Mouse (Mus musculus) adrenal gland, postnatal 4 days (tissue): ENCODE data around the gene Gm17428. TPM values are rescaled to one million over a fixed set of nuclear protein-coding genes. Genes with fewer than 3 reads are reported as not detected.
"Not testable (repeated sequence)": the region's sequence is repeated elsewhere in the genome, so short reads cannot be mapped to it uniquely, and the experiment has no call there.

Experiments used
- DNase-seq, 2 experiments: peaks; one replicate each; pipeline ENCODE4 v3.0.0; 2021 to 2022; ENCODE audit warnings: low spot score in 2 of 2, mixed read lengths in 2 of 2
- total RNA-seq, 2 experiments: library from RNA; stranded (reverse); gene quantifications; 2 replicates each; pipeline ENCODE4 v1.2.3; 2021

Gene Gm17428
- total RNA-seq, 2 experiments from 2014 or later, result not detected

DNA sequence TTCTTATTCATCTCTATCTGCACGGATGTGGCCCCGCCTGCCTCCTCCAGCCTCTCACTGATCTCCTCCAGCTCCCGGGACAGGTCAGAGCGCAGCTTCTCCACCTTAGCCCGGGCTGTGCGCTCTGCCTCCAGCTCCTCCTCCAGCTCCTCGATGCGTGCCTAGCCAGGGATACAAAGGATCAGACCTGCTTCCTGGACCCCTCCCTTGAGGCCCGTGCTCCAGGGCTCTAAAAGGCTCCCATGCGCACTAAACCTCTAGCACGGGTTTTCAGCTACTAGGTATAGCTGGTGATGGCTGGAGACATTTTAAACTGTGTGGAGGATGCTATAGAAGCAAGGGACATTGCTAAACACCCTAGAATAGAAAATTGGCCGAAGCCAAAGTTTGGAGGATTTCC is 26.2 kb upstream of the Gm17428 start:
- no peak for DNase-seq

DNA sequence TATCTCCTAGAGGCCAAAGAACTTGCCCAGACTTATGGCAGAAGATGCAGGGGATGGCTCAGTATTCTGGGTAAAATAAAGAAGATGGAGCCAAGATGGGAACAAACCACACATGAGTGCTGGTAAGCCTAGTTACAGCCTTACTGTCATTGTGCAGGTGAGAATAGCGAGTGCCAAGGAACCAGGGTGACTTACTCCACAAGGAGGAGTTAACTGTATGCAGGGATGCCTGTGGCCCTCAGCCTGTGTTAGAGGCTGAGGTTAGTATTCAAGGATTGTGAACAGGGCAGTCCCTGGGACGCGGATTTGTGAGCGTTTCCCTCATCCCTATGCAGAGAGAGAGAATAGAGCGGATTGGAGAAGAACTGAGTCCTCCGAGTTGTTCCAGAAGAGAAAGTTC is 25.1 kb upstream of the Gm17428 start:
- no peak for DNase-seq

DNA sequence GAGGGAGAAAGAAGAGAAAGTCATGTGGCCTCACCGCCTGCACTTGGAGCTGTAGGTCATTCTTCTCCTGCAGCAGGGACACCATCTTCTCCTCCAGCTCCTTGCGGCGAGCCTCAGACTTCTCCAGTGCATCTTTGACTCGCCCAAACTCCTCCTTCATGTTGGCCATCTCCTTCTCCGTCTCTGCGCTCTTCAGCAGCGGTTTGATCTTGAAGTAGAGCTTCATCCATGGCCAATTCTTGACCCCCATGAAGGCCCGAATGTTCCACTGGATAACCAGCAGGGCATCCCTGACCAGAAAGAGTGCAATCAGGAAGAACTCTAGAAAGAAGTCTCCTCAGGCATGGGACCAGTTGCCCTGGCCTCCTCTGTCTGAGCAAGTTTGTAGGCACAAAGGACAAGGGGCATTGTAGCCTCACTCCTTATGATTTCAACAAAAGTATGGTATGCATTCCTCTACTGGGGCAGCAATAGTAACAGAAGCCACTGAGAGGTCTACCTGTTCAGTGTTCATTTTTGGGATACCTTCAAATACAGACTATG is 23.0 kb upstream of the Gm17428 start:
- no peak for DNase-seq

DNA sequence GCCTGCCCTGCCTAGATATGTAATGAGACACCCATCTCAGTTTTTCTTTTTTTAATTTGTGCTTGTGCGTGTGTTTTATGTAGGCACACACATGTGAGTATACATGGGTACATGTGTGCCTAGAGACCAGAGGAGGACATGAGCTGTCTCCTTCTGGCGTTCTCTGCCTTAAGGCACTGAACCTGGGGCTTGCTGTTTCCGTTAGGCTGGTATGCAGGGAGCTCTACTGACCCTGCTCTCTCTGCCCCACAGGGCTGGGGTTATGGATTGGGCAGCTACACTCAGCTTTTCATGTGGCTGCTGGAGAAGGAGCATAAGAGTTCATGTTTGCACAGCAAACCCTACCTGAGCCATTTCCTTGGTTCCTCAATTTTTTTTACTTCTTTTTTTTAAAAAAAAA is 22.3 kb upstream of the Gm17428 start:
- no peak for DNase-seq

DNA sequence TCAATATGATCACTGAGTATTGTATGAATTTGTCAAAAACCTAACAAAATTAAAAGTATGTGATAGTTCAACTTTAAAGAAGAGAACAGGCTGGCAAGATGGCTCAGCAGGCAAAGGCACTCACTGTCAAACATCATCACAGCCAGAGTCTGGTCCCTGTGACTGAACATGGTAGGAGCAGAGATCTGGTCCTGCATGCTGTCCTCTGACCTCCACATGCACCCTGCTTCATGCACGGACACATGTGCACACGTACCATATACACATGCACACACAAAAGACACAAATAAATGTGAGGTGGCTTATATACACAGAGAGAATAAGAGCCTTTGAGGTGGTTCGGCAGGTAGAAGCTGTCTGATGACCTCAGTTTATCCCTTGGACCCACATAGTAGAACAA is 21.3 kb upstream of the Gm17428 start:
- DNase-seq, result no peak

DNA sequence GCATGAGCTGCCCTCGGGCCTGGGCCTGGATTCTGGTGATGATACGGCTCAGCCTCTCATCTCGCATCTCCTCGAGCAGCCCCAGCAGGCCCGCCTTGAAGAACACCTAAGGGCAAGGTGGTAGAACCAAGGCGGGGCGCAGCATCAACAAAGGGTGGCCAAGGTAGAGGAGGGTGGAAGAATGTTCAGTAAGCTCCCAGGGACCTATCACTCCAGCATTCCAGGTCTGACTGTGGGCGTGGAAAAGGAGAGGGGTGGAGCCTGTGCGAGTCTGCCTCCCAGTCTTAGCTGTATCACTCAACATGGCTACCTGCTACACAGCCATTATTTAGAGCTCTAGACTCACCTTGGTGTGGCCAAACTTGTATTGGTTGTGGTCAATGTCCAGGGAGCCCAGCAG is 20.2 kb upstream of the Gm17428 start:
- DNase-seq, result no peak

DNA sequence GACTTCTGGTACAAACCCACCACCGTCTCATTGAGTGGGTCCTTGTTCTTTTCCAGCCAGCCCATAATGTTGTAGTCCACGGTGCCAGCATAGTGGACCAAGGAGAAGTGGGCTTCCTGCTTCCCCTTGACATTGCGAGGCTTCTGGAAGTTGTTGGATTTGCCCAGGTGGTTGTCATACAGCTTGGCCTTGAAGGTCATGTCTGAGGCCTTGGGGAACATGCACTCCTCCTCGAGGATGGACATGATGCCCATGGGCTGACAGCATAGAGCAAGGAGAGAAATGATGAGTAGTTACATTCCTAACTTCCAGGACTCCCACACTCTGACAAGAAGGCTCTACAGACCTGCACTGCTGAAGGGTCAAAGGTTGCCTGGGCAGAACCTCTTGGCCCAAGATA is 18.2 kb upstream of the Gm17428 start:
- DNase-seq, result no peak

DNA sequence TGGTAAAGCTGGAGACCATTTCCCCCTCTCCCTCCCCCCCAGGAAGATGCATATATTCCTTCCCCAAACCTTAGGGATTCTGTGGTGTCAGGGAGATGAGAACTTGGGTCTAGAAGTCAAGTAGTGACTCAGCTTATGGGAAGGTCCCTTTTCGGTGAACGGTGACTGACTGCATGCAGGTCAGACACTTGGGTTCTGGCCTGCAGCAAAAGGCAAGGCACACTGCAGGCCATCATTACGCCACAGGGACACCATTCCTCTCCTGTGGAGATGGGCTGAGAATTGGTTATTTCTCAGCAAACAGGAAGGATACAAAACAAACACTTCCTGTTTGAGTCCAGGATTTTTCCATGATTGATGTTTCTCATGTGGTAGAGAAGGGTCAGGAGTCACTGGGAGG is 17.5 kb upstream of the Gm17428 start:
- no peak for DNase-seq

DNA sequence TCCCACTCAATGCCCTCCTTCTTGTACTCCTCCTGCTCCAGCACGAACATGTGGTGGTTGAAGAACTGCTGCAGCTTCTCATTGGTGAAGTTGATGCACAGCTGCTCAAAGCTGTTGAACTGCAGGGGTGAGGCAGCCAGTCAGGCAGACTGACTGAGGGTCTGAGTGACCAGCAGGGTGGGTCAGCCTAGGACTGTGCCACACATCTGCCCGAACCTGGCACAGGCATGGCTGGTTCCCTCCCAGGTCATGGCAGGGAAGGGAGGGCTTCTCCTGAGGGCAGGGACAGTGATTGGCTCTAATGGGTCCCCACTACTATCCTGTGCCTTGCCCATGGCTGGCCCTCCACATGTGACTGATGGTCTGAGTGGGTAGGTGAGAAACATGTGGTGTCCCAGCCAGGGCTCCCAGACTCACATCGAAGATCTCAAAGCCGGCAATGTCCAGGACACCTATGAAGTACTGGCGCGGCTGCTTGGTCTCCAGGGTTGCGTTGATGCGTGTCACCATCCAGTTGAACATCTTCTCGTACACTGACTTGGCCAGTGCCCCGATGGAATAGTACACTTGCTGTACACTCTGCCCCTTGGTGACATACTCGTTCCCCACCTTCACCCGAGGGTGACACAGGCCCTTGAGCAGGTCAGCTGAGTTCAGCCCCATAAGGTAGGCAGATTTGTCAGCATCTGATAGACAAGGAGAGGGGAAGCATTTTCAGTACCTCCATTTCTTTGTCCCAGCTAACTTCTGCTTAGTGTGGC is 16.7 kb upstream of the Gm17428 start:
- DNase-seq, result not testable (repeated sequence)

DNA sequence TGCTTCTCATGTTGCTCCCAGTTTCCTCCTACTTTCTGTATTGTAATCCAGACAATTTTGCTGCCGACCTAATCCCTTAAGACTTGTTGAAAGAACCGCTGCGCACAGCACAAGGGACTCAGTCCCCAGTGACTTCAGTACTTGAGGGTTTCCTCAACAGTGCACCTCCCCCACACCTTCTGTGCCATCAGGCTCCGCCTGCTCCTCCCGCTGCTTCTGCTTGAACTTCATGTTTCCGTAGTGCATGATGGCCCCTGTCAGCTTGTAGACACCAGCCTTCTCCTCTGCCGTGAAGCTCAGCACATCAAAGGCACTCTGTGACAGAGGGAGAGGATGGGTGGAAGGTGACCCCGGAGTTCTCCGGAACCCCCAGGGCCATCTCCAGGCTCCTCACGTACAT is 16.0 kb upstream of the Gm17428 start:
- DNase-seq, result no peak

DNA sequence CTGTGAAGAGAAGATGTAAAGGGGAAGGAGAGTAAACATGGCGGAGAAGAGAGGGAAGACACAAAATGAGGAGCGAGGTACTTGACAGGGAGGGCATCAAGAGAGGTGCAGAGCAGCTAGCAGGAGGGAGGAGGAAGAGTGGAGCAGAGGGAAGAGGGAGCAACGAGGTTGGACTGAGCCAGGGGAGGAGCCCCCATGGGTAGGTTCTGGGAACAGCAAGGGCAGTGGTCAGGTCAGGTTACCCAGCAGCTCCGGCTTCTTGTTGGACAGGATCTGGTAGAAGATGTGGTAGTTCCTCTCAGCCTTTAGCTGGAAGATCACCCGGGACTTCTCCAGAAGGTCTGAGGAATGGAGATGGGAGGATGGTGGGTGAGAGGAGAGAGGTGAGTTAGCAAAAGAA is 15.2 kb upstream of the Gm17428 start:
- DNase-seq, result no peak

DNA sequence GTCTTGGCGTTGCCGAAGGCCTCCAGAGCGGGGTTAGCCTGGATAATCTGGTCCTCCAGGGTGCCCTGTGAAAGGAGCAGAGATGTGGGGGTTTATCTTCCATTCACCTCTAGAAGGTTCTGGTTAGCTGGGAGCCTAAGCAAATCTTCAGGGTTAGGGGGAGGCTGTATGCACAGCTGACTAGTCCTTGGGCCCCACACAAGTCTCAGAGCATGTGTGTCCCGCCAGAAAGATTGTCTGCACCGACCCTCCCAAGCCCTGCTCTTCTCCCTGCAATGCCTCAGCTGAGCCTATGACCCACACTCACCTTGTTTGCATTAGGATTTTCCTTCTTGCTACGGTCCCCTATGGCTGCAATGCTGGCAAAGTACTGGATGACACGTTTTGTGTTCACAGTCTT is 14.0 kb upstream of the Gm17428 start:
- DNase-seq, result no peak

DNA sequence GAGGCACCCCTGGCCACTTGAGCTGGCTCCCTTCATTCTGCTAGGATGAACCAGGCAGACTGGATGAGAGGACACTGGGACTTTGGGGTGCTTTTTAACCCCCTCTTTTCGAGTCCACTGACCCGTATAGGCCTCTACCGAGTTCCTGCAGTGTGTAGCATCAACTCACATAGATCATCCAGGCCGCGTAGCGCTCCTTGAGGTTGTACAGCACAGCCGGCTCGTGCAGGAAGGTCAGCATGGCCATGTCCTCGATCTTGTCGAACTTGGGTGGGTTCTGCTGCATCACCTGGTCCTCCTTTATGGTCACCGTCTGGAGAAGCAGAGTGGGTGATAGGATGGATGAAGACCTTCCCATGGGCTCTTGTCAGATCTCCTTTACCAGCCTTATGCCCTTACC is 13.0 kb upstream of the Gm17428 start:
- no peak for DNase-seq

DNA sequence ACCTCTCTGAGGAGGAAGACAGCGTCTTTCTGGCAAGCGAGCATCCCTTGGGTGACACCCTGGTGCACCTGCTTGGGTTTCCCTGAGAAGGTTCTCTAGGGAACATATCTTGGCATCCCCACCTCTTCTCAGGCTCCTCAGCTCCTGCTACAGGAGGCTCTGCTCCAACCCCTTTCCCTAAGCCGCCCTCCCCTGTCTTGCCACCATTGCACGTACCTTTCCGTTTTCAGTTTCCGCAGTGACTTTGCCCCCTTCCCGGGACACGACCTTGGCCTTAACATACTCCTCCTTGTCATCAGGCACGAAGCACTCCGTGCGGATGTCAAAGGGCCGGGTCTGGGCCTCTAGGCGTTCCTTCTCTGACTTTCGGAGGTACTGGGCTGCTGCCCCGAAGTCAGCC is 11.7 kb upstream of the Gm17428 start:
- no peak for DNase-seq

DNA sequence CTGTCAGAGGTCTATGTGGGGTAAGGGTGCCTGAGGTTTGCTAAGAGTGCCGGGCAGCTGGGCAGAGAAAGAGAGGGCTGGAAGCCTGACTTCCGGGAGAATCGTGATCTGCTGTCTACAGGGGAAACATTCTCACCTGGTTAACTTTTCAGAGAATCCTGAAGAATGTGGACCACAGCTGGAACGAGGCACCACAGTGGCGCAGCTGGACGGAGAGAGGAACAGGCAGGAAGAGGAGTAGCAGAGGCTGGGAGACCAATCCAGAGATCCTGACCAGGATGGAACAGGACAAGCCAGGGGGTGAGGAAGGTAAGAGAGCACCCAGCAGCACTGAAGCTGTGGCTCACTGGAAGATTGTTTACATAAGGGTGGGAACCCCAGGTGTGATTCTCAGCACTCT is 11.1 kb upstream of the Gm17428 start:
- DNase-seq, result no peak

DNA sequence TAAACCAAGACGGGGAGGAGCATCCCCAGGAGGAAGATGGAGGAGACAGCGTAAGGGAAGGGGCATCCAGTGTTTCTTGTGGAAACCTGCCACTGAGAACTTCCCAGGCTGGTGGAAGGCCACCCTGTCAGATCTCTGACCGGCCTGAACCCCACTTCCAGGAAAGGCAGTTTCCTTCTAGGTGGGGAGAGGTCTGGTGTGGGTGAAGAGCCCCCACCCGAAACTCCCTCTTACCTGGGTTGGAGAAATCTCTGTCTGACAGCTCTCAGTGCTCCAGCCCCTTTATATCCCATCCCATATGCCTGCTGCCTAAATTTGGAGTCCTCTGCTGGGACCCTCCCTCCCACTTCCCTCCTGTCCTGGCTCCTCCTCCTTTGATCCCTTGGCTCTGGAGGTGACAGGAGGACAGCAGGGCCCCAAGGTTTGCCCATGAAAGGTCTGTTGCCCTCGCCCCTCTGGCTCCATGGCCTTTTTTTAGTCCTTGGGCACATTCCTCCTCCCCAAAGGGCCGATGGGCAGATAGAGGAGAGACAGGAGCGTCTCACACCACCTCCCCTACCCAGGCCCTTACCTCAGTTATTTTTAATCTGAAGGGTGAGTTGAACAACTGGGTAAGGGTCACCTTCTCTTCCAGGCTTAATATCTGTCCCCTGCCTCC is 10.3 kb upstream of the Gm17428 start, which contains the start of gene Myh6:
Gene Myh6 (minus strand): TSS at position 608 of the 658 bp plus-strand sequence.
- DNase-seq, result no peak

DNA sequence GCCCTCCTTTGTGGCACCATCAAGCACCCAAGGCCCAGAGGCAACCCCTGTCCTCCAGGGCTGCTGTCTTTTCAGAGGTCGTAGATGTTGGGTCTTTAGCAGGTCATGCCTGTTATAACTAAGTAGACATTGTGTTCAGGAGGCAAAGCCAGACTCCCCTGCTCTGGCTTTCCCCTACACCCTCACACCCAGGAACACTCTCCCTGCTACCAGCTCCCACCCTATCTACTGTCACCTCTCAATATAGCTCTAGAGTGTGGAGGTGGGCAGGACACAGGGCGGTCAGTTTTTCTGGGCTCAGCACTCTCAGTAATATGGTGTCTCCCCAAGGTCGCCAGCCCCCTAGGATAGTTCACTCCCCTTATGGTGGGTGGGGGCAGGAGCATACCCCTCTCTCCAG is 8.9 kb upstream of the Gm17428 start:
- DNase-seq, result no peak

DNA sequence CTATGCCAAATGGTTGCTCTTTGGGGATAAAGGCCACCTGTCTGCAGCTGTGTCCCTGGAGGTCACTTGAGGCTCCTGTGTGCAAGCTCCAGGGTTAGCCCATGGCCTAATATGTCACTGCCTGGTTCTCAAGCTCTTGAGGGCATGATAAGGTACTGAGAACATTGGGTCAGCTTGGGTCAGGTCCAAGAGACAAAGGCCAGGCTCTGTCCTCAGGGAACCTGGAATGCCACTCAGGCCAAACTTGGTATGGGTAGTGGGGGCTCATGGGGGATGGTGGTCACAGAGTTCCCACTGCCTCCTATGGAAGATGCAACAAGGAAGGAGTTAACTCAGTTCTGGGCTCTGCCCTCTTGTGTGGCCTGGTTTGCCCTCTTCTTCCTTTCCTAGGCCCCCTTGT is 8.4 kb upstream of the Gm17428 start:
- no peak for DNase-seq

DNA sequence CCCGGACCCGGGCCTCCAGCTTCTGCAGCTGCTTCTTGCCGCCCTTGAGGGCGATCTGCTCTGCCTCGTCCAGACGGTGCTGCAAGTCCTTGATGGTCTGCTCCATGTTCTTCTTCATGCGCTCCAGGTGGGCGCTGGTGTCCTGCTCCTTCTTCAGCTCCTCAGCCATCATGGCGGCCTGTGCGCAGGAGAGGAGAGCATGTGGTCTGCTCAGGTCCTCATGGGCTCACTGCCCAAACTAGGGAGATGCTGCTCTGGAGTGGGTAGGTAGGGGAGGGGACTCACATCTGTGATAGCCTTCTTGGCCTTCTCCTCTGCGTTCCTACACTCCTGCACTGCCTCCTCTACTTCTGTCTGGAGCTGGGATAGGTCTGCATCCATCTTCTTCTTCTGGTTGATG is 3.9 kb upstream of the Gm17428 start:
- not testable (repeated sequence) for DNase-seq

DNA sequence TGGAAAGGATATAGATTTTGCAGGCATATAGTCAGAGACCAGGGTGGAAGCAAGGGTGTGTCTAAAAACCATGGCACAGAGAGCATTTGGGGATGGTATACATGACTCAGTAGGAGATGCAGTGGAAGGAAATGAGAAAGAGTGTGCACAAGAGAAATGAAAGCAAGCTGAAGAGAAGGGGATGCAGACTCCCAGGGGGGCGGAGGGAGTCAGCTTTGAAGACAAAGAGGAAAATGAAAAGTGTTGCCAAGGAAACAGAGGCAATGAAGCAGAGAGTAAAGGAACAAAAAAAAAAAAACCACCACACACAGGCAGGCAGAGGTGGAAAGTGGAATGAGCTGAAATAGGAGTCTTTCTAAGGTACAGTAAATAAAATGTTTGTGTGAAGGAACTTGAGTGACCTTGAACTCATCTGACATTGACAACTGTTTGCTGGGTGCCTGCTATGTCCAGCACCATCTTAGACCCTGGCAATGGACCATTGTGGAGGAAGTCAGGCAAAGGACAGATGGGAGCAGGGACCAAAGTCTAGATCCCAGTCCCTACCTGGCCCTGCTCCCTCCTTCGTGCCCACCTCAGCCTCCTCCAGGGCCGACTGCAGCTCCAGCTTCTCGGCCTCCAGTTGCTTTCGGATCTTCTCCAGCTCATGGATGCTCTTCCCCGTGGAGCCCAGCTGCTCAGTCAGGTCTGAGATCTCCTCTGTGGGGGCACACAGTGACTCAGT is 2.5 kb upstream of the Gm17428 start:
- no peak for DNase-seq

DNA sequence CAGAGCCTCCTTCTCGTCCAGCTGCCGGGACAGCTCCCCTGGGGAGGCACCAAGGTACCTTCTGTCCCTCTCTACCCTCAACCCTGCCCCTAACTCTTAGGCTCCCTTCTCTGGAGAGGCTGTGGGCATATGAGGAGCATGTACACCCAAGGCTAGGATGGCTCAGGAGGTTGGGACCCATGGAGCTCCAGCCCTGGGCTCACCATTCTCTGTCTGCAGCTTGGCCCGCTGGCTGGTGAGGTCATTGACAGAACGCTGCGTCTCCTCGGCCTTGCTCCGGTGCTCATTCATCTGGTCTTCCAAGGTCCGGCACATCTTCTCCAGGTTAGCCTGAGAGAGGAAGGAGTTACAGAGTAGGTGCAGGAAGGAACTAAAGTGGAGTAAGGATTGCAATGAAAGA is 1.9 kb downstream of the Gm17428 start:
- DNase-seq, result no peak

DNA sequence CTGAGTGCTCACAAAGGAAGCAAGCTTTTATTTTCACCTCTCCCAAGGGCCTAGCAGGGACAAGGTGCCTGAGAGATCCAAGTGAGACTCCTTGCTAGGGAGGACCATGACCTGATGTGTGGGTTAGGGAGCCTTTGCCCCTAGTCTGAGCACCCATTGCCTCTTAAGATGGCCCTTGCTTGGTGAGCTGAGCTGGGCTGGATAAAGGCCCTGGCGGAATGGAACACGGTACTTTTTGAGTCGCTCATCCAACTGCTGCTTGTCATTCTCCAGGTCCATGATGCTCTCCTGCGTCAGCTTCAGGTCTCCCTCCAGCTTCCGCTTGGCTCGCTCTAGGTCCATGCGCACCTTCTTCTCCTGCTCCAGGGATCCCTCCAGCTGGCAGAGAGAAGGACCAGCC is 5.2 kb downstream of the Gm17428 start:
- no peak for DNase-seq
